Mouse (Mus musculus): Measurements from ENCODE around the gene Tex13a.

Gene Tex13a

DNA sequence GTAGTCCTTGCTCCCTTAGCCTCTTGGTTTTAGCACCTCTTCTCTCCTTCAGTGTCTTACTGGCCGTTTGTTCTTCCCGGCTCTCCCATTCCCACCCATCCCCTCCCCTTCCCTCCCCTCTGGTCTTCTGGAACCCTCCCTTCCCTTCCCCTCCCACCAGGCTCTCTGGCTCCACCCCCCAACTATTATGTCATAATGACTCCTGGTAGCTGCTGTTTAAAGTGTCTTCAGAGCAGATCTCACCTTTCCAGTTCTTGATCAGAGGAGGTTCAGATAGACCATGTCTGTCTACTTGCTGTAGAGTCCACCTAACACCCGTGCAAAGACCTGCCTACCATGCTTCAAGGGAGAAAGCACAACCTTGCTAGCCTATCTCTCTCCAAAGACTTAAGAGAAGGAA lies at the start of gene Tex13a:
Gene Tex13a (minus strand): TSS at position 101 of the 400 bp plus-strand sequence.
- DNase-seq (ENCODE audit: low read depth in 2 of 2, low spot score in 2 of 2), result no peak

DNA sequence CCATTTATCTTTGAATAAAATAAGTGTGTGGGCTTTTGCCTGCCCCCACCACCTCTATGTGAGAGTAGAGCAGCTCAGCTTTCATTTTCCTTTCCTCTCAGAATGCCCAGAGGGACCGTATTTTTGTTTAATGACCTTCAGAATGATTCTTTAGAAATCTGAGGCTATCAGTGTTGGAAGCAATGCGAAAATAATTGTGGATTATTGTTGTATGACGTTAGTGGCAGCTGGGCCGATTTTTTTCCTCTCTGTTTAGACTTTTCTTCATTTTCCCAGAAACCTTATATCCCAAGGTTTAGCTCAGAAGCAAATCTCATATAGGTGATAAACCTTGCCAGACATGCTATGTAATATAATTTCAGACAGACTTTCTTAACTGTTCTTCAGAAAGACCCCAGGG lies 25.2 kb upstream of the Tex13a start:
- DNase-seq (ENCODE audit: low read depth in 2 of 2, low spot score in 2 of 2), result no peak

DNA sequence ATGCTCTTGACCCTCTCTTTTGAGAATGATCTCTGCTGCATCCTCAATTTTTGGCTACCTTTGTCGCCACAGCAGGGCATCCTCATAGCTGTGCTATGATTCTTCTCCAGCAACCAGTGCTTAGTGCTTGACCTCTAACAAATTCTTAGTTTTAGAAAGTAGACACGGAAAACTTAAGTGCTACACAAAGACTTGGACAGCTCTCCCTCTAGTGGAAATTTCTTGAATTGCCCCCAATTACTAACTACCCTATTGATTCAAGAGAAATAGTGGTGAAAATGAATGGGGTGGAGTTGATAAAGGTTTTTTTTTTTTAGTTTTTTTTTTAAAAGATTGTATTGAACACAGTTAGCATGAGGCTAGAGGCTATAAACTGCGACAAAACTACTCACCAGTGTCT lies 39.2 kb downstream of the Tex13a start:
- no peak for DNase-seq (ENCODE audit: low read depth in 2 of 2, low spot score in 2 of 2)
